Mouse (Mus musculus): ENCODE results near the gene Zfpm1. TPM values are rescaled to one million over a fixed set of nuclear protein-coding genes. Genes with fewer than 3 reads are reported as not detected.

Gene Zfpm1
- polyA plus RNA-seq, 1 experiment from 2014 or later: 0.65 TPM

DNA sequence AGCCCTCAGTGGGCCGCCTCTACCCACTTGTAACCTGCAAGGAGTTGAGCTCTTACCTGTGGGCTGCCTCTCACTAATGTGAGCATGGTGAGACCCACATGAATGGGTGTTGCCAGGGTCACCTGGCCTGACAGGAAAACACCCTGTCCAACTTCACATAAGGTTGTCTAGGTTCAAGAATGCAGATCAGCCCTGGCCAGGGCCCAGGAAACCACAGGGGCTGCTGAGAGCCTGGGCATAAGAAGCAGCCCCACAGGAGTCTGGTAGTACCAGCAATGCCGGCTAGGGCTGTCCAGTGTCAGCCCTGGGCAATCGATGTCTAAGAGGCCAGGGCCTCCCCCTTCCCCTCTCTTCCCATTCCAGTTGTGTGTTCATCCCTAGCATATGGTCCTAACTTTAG, 6.4 kb downstream of the Zfpm1 start:
- no peak overlapping the region for H3K9ac ChIP-seq (replicated peaks; ENCODE audit: low read depth, low read length)
- no peaks in the 10 kb centered on the region for H3K9me3 ChIP-seq (ENCODE audit: control insufficient read depth, low read length)
- H3K4me3 ChIP-seq (replicated peaks; ENCODE audit: low read length): no peak overlapping the region
- 77% methylated on average over 3 of the region's 3 CpGs for WGBS
- peaks cover 16% of the 10 kb centered on the region for H3K4me1 ChIP-seq (replicated peaks; ENCODE audit: control insufficient read depth, insufficient read depth, low read length)
- no peak overlapping the region for H3K4me2 ChIP-seq (ENCODE audit: low read length)
- peaks cover 6% of the 10 kb centered on the region for H3K27me3 ChIP-seq (replicated peaks; ENCODE audit: control insufficient read depth, insufficient read depth, low read length)
- no peak overlapping the region for H3K27ac ChIP-seq (ENCODE audit: low read length)
- no peak for ATAC-seq
- no peaks in the 10 kb centered on the region for H3K36me3 ChIP-seq (ENCODE audit: control insufficient read depth, insufficient read depth)

DNA sequence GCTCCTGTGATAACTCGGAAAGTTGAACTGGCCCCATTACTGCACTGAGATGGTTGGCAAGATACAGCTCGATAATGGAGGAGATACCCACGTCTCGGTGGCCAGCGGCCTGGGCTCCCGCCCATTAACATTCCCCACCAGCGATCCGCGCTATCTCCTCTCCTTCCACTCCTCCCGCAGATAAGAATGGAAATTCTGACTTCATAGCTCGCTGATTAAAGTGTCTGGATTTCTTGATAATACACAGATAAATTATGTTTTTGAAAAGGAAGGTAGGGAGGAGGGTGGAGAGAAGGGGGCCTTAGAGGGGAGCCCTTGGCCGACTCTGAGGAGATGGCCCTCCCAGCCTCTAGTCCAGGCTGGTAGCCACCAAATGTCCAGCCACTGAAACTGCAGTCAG, 9.1 kb downstream of the Zfpm1 start:
- Histone ChIP-seq H3K4me2 (ENCODE audit: low read length) (no peak overlapping the region), H3K4me1 (replicated peaks; ENCODE audit: control insufficient read depth, insufficient read depth, low read length) (peaks cover 1% of the 10 kb centered on the region; the same call in 1 of the 2 replicates), H3K27ac (ENCODE audit: low read length) (no peak overlapping the region), H3K36me3 (ENCODE audit: control insufficient read depth, insufficient read depth) (no peaks in the 10 kb centered on the region), H3K9me3 (ENCODE audit: control insufficient read depth, low read length) (no peaks in the 10 kb centered on the region), H3K9ac (replicated peaks; ENCODE audit: low read depth, low read length) (no peak overlapping the region), H3K27me3 (replicated peaks; ENCODE audit: control insufficient read depth, insufficient read depth, low read length) (no peaks in the 10 kb centered on the region), H3K4me3 (replicated peaks; ENCODE audit: low read length) (no peak overlapping the region)
- ATAC-seq: no peak
- 81% methylated on average over 12 of the region's 12 CpGs for WGBS

DNA sequence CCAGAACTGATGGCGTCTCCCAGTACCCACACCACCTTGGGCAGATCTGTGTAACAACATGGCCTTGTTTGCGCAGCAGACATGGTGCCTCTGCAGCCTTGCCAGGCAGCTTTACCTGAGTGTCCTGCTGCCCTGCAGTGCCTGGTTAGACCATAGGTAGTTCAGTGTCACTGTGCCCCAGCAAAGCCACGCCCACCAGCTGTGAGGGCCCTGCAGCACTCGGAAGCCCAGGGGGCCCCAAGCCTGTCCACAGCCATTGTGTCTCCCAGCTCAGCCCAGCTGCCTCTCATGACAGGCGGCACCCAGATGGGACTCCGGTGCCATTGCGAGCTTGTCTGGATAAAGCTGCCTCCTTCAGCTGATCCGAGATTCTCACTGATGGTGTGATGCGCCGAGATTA, 9.6 kb downstream of the Zfpm1 start:
- no peak overlapping the region for H3K4me3 ChIP-seq (replicated peaks; ENCODE audit: low read length)
- no peak for ATAC-seq

DNA sequence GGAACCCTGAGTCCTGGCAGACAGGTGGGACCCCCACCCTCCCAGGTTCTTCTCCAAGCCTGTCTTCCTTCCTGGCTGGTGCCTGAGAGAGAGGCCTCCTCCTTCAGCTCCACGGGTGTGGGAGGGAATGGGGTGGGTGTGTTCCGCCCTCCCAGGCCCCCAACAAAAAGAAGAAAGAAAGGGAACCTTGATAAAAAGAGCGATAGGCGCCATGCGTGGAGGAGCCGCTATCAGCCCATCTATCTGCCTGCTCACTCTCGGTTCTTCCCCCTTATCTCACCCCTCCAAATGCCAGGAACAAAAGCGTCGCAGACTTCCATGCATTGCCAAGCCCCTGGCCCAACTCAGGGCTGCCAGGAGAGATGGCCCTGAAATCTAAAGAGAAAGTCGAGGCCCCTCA, 11.5 kb downstream of the Zfpm1 start:
- no peak for ATAC-seq
- Histone ChIP-seq H3K4me3 (replicated peaks; ENCODE audit: low read length) (no peak overlapping the region), H3K9me3 (ENCODE audit: control insufficient read depth, low read length) (no peaks in the 10 kb centered on the region), H3K27me3 (replicated peaks; ENCODE audit: control insufficient read depth, insufficient read depth, low read length) (no peaks in the 10 kb centered on the region), H3K4me2 (ENCODE audit: low read length) (no peak overlapping the region), H3K36me3 (ENCODE audit: control insufficient read depth, insufficient read depth) (no peaks in the 10 kb centered on the region), H3K27ac (ENCODE audit: low read length) (no peak overlapping the region), H3K9ac (replicated peaks; ENCODE audit: low read depth, low read length) (no peak overlapping the region), H3K4me1 (replicated peaks; ENCODE audit: control insufficient read depth, insufficient read depth, low read length) (peaks cover 4% of the 10 kb centered on the region; the same call in 1 of the 2 replicates)
- WGBS: 71% methylated on average over 9 of the region's 10 CpGs

More for the DNA sequence above, 9.6 kb downstream of the Zfpm1 start:
- H3K4me2 ChIP-seq (ENCODE audit: low read length): no peak overlapping the region
- H3K27ac ChIP-seq (ENCODE audit: low read length): no peak overlapping the region
- H3K9ac ChIP-seq (replicated peaks; ENCODE audit: low read depth, low read length): no peak overlapping the region
- H3K27me3 ChIP-seq (replicated peaks; ENCODE audit: control insufficient read depth, insufficient read depth, low read length): no peaks in the 10 kb centered on the region
- 27% methylated on average over 10 of the region's 10 CpGs for WGBS
- no peaks in the 10 kb centered on the region for H3K36me3 ChIP-seq (ENCODE audit: control insufficient read depth, insufficient read depth)
- peaks cover 4% of the 10 kb centered on the region; the same call in 1 of the 2 replicates for H3K4me1 ChIP-seq (replicated peaks; ENCODE audit: control insufficient read depth, insufficient read depth, low read length)
- no peaks in the 10 kb centered on the region for H3K9me3 ChIP-seq (ENCODE audit: control insufficient read depth, low read length)

DNA sequence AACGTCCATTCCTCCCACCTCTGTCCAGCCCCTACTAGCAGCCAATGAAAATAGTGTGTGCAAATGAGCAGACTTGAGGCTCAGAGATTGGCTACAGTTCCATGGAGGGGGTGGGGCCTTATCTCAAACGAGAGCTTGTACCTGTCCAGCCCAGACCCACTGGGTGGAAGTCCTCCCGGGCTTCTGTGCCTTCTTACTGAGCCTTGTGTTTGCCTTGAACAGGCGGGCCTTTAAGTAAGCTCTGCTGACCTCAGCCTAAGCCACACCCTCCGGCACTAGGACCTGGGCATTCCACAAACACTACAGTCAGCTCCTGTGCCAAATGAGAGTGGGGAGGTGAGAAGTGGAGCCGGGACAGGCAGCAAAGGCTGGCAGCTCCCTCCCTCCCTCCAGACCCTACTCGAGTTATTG, 12.3 kb downstream of the Zfpm1 start:
- Histone ChIP-seq H3K4me1 (replicated peaks; ENCODE audit: control insufficient read depth, insufficient read depth, low read length) (peaks cover 4% of the 10 kb centered on the region; the same call in 1 of the 2 replicates), H3K27ac (ENCODE audit: low read length) (no peak overlapping the region), H3K4me3 (replicated peaks; ENCODE audit: low read length) (no peak overlapping the region), H3K9me3 (ENCODE audit: control insufficient read depth, low read length) (no peaks in the 10 kb centered on the region), H3K9ac (replicated peaks; ENCODE audit: low read depth, low read length) (no peak overlapping the region), H3K36me3 (ENCODE audit: control insufficient read depth, insufficient read depth) (no peaks in the 10 kb centered on the region), H3K4me2 (ENCODE audit: low read length) (no peak overlapping the region), H3K27me3 (replicated peaks; ENCODE audit: control insufficient read depth, insufficient read depth, low read length) (no peaks in the 10 kb centered on the region)
- WGBS: under 1% methylated on average over 7 of the region's 7 CpGs
- peak; percentile 26; the same call in 1 of the 2 replicates for ATAC-seq

DNA sequence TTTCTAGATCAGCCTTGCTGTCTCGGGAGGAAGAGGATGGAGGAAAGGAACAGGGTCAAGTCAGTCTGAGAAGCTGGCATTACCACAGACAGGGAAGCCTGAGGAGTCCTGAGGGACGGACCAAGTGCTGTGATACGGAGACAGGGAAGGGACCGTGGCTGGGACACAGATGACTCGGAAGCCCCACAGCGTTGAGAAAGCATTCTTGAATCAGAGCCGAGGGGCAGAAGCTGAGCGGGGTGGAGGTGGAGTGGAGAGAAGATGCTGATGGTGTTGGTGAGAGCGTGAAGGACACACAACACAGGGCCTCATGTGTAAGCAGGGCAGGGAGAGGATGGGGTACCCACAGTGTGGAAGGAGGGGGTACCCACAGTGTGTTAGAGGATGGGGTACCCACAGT, 13.4 kb downstream of the Zfpm1 start:
- no peaks in the 10 kb centered on the region for H3K36me3 ChIP-seq (ENCODE audit: control insufficient read depth, insufficient read depth)
- H3K4me3 ChIP-seq (replicated peaks; ENCODE audit: low read length): no peak overlapping the region
- 70% methylated on average over 9 of the region's 9 CpGs for WGBS
- H3K9ac ChIP-seq (replicated peaks; ENCODE audit: low read depth, low read length): no peak overlapping the region
- H3K27me3 ChIP-seq (replicated peaks; ENCODE audit: control insufficient read depth, insufficient read depth, low read length): no peaks in the 10 kb centered on the region
- H3K4me1 ChIP-seq (replicated peaks; ENCODE audit: control insufficient read depth, insufficient read depth, low read length): peaks cover 4% of the 10 kb centered on the region; the same call in 1 of the 2 replicates
- H3K9me3 ChIP-seq (ENCODE audit: control insufficient read depth, low read length): no peaks in the 10 kb centered on the region
- no peak for ATAC-seq
- H3K27ac ChIP-seq (ENCODE audit: low read length): no peak overlapping the region
- no peak overlapping the region for H3K4me2 ChIP-seq (ENCODE audit: low read length)

DNA sequence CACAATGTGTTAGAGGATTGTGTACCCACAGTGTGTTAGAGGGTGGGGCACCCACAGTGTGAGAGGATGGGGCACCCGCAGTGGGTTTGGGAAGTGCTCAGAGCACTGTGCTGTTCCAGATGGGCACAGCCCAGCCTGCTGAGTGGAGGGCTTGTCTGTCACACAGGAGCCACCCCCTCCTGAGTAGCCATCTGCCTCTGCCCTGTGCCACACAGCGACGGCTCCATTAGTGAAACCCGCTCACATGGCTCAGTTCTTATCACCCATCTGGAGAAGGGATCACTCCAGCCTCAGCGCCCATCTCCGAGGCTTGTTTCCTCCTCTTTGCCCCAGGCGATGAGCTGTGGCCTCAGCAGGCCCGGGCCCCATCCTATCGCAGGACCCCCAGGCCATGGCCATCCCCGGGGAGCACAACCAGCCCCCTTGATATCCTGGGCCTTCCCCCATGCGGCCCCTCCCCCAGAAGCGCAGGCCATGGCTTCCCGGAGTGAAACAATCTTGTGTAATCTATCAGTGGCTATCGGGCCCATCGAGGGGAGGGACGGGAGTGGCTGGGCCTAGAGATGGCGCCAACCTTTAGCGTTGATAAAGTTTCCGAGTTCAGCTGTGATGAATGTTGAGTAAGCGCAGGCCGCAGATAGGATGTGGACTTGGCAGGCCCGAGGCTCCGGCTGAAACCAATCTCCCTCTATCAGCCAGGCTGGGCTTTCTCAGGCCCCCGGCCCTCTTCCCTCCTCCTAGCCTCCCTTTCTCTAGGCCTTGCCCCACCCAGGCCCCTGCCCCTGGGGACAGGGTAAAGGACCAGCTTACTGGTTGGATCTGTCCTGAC, 14.4 kb downstream of the Zfpm1 start:
- Histone ChIP-seq H3K27me3 (replicated peaks; ENCODE audit: control insufficient read depth, insufficient read depth, low read length) (no peaks in the 10 kb centered on the region), H3K4me2 (ENCODE audit: low read length) (no peak overlapping the region), H3K4me1 (replicated peaks; ENCODE audit: control insufficient read depth, insufficient read depth, low read length) (peaks cover 4% of the 10 kb centered on the region; the same call in 1 of the 2 replicates), H3K9me3 (ENCODE audit: control insufficient read depth, low read length) (no peaks in the 10 kb centered on the region), H3K27ac (ENCODE audit: low read length) (0 out of 2 replicates have a peak overlapping the region, but pooled peaks have one; percentile 10), H3K36me3 (ENCODE audit: control insufficient read depth, insufficient read depth) (no peaks in the 10 kb centered on the region), H3K4me3 (replicated peaks; ENCODE audit: low read length) (no peak overlapping the region), H3K9ac (replicated peaks; ENCODE audit: low read depth, low read length) (no peak overlapping the region)
- WGBS: 54% methylated on average over 24 of the region's 24 CpGs
- peak; percentile 74 for ATAC-seq

DNA sequence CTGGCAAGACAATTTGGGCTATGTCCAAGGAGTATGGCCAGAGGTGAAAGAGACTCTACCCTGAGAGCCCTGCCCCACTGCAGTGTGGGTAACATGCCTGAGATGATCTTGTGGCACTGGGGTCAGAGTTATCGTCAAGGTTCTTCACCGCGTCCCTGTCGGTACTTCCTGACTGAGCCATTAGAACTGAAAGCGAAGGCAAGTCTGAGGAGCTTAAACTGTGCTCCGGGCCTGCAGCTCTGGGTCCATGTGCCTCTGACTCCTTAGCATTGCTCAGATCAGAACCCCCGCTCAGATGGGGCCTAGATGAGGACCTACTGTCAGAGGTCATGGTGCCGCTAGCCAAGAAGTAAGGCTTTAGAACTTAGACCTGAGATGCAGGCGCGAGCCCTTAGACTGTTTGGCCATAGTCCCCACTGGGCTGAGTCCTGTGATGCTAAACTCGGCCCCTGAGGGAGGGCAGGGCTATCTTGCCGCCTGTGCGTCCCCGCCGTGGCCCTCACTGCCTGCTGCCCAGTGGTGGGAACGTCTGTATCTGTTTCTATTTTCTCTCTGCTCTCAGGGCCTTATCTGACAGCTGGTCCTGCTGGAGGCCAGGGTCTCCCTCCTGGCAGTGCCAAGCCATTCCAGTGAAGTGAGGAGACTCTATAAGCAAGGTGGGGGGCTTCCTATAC, 17.8 kb downstream of the Zfpm1 start:
- H3K9ac ChIP-seq (replicated peaks; ENCODE audit: low read depth, low read length): no peak overlapping the region
- 70% methylated on average over 16 of the region's 16 CpGs for WGBS
- no peaks in the 10 kb centered on the region for H3K27me3 ChIP-seq (replicated peaks; ENCODE audit: control insufficient read depth, insufficient read depth, low read length)
- H3K36me3 ChIP-seq (ENCODE audit: control insufficient read depth, insufficient read depth): no peaks in the 10 kb centered on the region
- H3K4me3 ChIP-seq (replicated peaks; ENCODE audit: low read length): no peak overlapping the region
- H3K9me3 ChIP-seq (ENCODE audit: control insufficient read depth, low read length): no peaks in the 10 kb centered on the region
- no peak overlapping the region for H3K27ac ChIP-seq (ENCODE audit: low read length)
- peaks cover 4% of the 10 kb centered on the region; the same call in 1 of the 2 replicates for H3K4me1 ChIP-seq (replicated peaks; ENCODE audit: control insufficient read depth, insufficient read depth, low read length)
- no peak overlapping the region for H3K4me2 ChIP-seq (ENCODE audit: low read length)
- ATAC-seq: no peak

DNA sequence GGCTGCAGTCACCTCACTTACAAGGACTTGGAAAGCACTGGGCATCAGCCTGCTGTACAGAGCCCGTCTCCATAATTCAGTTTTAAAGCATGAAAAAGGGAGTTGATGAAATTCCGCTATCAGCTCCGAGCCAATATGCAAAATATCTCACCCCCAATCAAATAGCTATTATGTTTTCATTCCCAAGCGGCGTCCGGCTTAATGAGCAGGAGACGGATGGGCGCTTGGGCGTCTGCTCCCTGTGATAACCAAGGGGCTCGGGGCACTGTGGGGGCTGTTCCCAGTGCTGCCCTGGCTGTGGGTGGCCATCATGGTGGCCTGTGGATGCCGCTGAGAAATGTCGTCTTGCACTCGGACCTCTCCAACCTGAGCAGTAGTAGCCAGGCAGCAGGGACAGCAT, 19.1 kb downstream of the Zfpm1 start:
- Histone ChIP-seq H3K4me2 (ENCODE audit: low read length) (no peak overlapping the region), H3K4me3 (replicated peaks; ENCODE audit: low read length) (no peak overlapping the region), H3K9me3 (ENCODE audit: control insufficient read depth, low read length) (no peaks in the 10 kb centered on the region), H3K27ac (ENCODE audit: low read length) (no peak overlapping the region), H3K36me3 (ENCODE audit: control insufficient read depth, insufficient read depth) (no peaks in the 10 kb centered on the region), H3K4me1 (replicated peaks; ENCODE audit: control insufficient read depth, insufficient read depth, low read length) (peaks cover 3% of the 10 kb centered on the region; the same call in 1 of the 2 replicates), H3K9ac (replicated peaks; ENCODE audit: low read depth, low read length) (no peak overlapping the region), H3K27me3 (replicated peaks; ENCODE audit: control insufficient read depth, insufficient read depth, low read length) (no peaks in the 10 kb centered on the region)
- 58% methylated on average over 13 of the region's 13 CpGs for WGBS
- no peak for ATAC-seq
